Mouse (Mus musculus) Patski (cell line): Measurements from ENCODE around the gene Ess2. TPM values are rescaled to one million over a fixed set of nuclear protein-coding genes. Genes with fewer than 3 reads are reported as not detected.

Experiments
- ATAC-seq: fragments of 100-300 bp; one replicate; pipeline ENCODE4 v1.8.0; 2021
- CTCF ChIA-PET: fragments of 350-600 bp; sonication (Branson Sonifier 250); formaldehyde crosslinking; loops from one replicate; lab custom pipeline; 2022; ENCODE audit warnings: inconsistent platforms; lab: Charles Lee
- POLR2A ChIA-PET: fragments of 350-600 bp; sonication (Branson Sonifier 250); formaldehyde crosslinking; loops from one replicate; lab custom pipeline; 2022; ENCODE audit warnings: antibody characterized with exemption, inconsistent platforms; lab: Charles Lee
- DNase-seq: peaks from one replicate; pipeline ENCODE4 v3.0.0-alpha.2; 2011; ENCODE audit warnings: low read depth, low spot score
- H3K27me3 ChIP-seq: fragments of 371-371 bp; one replicate; pipeline ENCODE4 v1.5.1; 2021
- CTCF ChIP-seq: fragments of 100-300 bp; IDR thresholded peaks from one replicate; pipeline ENCODE4 v1.5.1; 2021
- in situ Hi-C: fragments of 300-500 bp; cut with MboI; formaldehyde crosslinking; loops from 3 replicates; pipeline ENCODE4 v1.11.1; 2018; ENCODE audit warnings: low pct_unique_long_range_greater_than_20kb, mixed read lengths
- polyA plus RNA-seq: library from polyadenylated mRNA; unstranded; gene quantifications from one replicate; pipeline ENCODE4 v1.2.3, GENCODE M21; 2021

Gene Ess2
- polyA plus RNA-seq, 1 experiment from 2014 or later = 25.7 TPM

DNA sequence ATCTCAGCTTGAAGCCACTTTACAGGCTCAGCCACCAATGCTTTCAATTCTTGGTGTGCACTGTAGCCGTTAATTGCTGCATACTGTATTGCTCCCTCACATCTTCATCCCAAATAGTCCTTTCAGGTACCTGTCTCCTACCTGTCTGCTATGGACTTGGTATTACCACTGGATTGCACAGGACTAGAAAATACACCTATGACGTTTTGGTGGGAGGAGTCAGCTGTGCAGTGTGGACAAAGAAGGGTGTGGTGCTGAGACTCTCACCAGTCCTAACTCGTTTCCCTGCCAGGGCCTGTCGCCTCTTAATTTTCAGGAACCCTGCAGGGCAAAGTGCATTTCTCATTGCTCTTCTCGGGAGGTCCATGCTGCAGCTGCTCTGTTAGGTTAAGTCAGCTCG is 45.4 kb downstream of the Ess2 start:
- DNase-seq (no peak), ATAC-seq (no peak)
- TF ChIP-seq CTCF = no peak
- H3K27me3 ChIP-seq = no peaks in the 10 kb centered on the region
- in situ Hi-C loops = no loop called here
- CTCF ChIA-PET = interaction anchor here (5.3 kb wide), 1 partner anchor 15 kb away, joined by 26 read pairs; no protein-coding TSS in a partner anchor
- POLR2A ChIA-PET = interaction anchor here (0.6 kb wide), 1 partner anchor 53 kb away, joined by 3 read pairs; no protein-coding TSS in a partner anchor

GRCm38 (mm10) chr16:17865293-17865692 is 45.9 kb downstream of the Ess2 start:
- CTCF ChIA-PET = interaction anchor here (1.2 to 1.3 kb wide), 2 partner anchors 12 to 16 kb away, joined by 5 read pairs; no protein-coding TSS in a partner anchor
- ATAC-seq (no peak), DNase-seq (no peak)
- in situ Hi-C loops = no loop called here
- no peaks in the 10 kb centered on the region for H3K27me3 ChIP-seq
- TF ChIP-seq CTCF = no peak
- POLR2A ChIA-PET = interaction anchor here (0.6 kb wide), 1 partner anchor 52 kb away, joined by 3 read pairs; no protein-coding TSS in a partner anchor

- peak; percentile 70 for TF ChIP-seq CTCF
- no peaks in the 10 kb centered on the region for H3K27me3 ChIP-seq
- DNase-seq (no peak), ATAC-seq (no peak)
- ChIA-PET POLR2A (no interaction called here), CTCF (interaction anchor here (0.8 kb wide), 1 partner anchor 9 kb away, joined by 3 read pairs; no protein-coding TSS in a partner anchor)
- in situ Hi-C loops = no loop called here
These were observed 52.6 kb downstream of the Ess2 start for GRCm38 (mm10) chr16:17858592-17858991.

DNA sequence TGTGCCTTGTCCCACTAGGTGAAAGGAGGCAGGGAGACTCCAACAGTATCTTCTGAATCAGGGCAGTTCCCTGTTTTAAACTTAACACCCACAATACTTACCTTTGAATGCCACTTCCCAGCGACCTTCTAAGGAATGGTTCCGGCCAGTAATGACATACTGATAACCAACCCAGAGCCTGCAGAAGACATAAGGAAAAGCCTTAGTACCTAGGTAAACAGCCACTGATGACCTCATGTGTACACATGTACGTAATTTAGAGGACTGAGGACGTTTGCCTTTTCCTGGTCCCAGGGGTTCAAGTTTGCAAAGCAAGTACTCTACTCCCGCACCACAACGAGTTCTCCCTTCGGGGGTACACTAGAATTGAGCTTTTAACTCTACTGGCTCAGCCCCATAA is 54.0 kb downstream of the Ess2 start:
- no peaks in the 10 kb centered on the region for H3K27me3 ChIP-seq
- in situ Hi-C loops = no loop called here
- no peak for TF ChIP-seq CTCF
- POLR2A ChIA-PET = no interaction called here
- no peak for ATAC-seq
- no peak for DNase-seq
- CTCF ChIA-PET = interaction anchor here (1.0 kb wide), 1 partner anchor 8 kb away, joined by 3 read pairs; no protein-coding TSS in a partner anchor

DNA sequence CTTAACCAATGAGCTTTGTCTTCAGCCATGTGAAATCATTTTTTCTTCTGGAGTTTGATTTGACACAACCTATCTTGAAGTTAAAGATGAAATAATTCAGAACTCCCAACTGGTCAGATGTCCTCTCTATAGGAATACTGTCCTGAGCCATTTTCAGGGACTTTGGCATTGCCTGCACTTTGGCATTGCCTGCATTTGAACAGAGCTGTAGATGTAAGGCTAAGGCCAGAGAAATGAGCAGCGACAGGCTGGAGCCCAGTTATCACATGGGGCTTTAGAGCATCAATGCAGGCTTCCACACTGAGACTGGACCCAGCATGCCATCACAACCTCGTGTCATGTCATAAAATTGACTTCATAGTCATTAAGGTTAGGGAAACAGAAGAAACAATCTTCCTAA is 57.9 kb downstream of the Ess2 start:
- CTCF ChIA-PET = interaction anchor here (0.7 to 1.7 kb wide), 2 partner anchors 9 to 11 kb away, joined by 3 to 5 read pairs; no protein-coding TSS in a partner anchor
- in situ Hi-C loops = no loop called here
- no peak for ATAC-seq
- POLR2A ChIA-PET = no interaction called here
- TF ChIP-seq CTCF = no peak
- no peaks in the 10 kb centered on the region for H3K27me3 ChIP-seq
- DNase-seq = no peak

DNA sequence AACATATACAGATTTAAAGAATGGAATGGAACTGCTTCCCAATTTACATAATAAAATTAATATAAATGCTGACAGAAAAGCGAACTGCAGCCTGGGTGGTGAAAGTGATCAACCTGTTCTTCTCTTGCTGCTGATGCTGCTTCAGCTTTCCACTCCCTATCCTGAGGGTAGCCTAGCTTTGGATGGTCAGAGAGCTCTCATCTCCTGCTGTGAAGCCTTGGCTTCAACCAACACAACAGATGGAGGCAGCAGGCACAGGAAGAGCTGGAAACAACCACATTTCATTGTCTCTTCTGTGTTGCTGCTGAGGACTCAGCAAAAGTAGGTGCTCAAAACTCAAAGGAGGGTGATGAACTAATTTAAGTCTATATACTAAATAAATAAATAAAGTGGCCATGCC is 59.3 kb downstream of the Ess2 start:
- DNase-seq (no peak), ATAC-seq (no peak)
- no peak for TF ChIP-seq CTCF
- ChIA-PET CTCF (interaction anchor here (1.7 to 6.7 kb wide), 4 partner anchors 8 to 124 kb away, joined by 3 to 45 read pairs (median 16); no protein-coding TSS in a partner anchor), POLR2A (no interaction called here)
- no peaks in the 10 kb centered on the region for H3K27me3 ChIP-seq
- in situ Hi-C loops = no loop called here

GRCm38 (mm10) chr16:17851331-17851730 is 59.8 kb downstream of the Ess2 start:
- ChIA-PET POLR2A (no interaction called here), CTCF (interaction anchor here (0.9 to 6.7 kb wide), 5 partner anchors 7 to 123 kb away, joined by 3 to 45 read pairs (median 7); partner anchors contain the start of gene Car15)
- TF ChIP-seq CTCF = no peak
- in situ Hi-C loops = no loop called here
- ATAC-seq = no peak
- no peaks in the 10 kb centered on the region for H3K27me3 ChIP-seq
- DNase-seq = no peak

Other genes with a start within 250 kb of the Ess2 start
- gene Med15, start 178.5 kb downstream of the Ess2 start, polyA plus RNA-seq = 69.1 TPM
- 128 TPM for gene Klhl22, start 151.7 kb downstream of the Ess2 start, polyA plus RNA-seq
- 60.3 TPM for gene Scarf2, start 114.1 kb downstream of the Ess2 start, polyA plus RNA-seq
- gene B830017H08Rik, start 78.2 kb downstream of the Ess2 start, polyA plus RNA-seq = 0.21 TPM
- 1.4 TPM for gene Car15, start 73.0 kb downstream of the Ess2 start, polyA plus RNA-seq
- 0.17 TPM for gene Gm20518, start 19.7 kb downstream of the Ess2 start, polyA plus RNA-seq
- 0.13 TPM for gene Tssk1, start 17.1 kb downstream of the Ess2 start, polyA plus RNA-seq
- 75.2 TPM for gene Dgcr2, start 12.8 kb downstream of the Ess2 start, polyA plus RNA-seq
- gene Tssk2, start 12.7 kb downstream of the Ess2 start, polyA plus RNA-seq = 0.08 TPM
- gene Gsc2, start 3.7 kb upstream of the Ess2 start, polyA plus RNA-seq = not detected
- 114 TPM for gene Slc25a1, start 16.9 kb upstream of the Ess2 start, polyA plus RNA-seq
- 0.31 TPM for gene Vpreb2, start 69.1 kb upstream of the Ess2 start, polyA plus RNA-seq
- 59.5 TPM for gene Dgcr6, start 141.5 kb upstream of the Ess2 start, polyA plus RNA-seq
- 1.3 TPM for gene Prodh, start 178.9 kb upstream of the Ess2 start, polyA plus RNA-seq
- gene Rtn4r, start 216.3 kb upstream of the Ess2 start, polyA plus RNA-seq = 0.90 TPM